Mouse (Mus musculus) spleen, adult 2 months (tissue): ENCODE data around the gene Hivep3.

ENCODE experiments used
- CTCF ChIP-seq: fragments of 200-500 bp; IDR thresholded peaks from 2 replicates; pipeline ENCODE4 v1.5.1; 2011; ENCODE audit warnings: mild to moderate bottlenecking, inconsistent platforms; ENCODE audit not compliant: insufficient read depth, insufficient read length, insufficient replicate concordance; ENCODE audit errors: extremely low read depth
- POLR2A ChIP-seq: fragments of 200-500 bp; IDR thresholded peaks from 2 replicates; pipeline ENCODE4 v1.6.1; 2011; ENCODE audit warnings: low read depth, low read length, inconsistent platforms

GRCm38 (mm10) chr4:120068883-120069581 lies 335.4 kb downstream of the Hivep3 start:
- TF ChIP-seq CTCF = no peak
- TF ChIP-seq POLR2A = no peak
